8 mouse cellular contexts compared by ENCODE assay signal in genomic region chr2:31106621-31107320, GRCm38 (mm10). TPM values are rescaled to one million over a fixed set of nuclear protein-coding genes. Genes with fewer than 3 reads are reported as not detected.
A peak's percentile ranks its signal among the peaks of the same experiment; 100 is the strongest.
DNase-seq lines count a peak whose midpoint lies in the region; ATAC-seq lines count a peak whose summit lies in the region.

No protein-coding gene starts in this region.

- no peaks in the 10 kb centered on the region for H3K27me3 ChIP-seq in hindbrain, embryonic 13.5 days
- no peaks in the 10 kb centered on the region for H3K27me3 ChIP-seq in limb, embryonic 15.5 days

- H3K4me3 ChIP-seq in hindbrain, embryonic 13.5 days: no peak overlapping the region
- H3K4me3 ChIP-seq in limb, embryonic 15.5 days: no peak overlapping the region

- no peaks in the 10 kb centered on the region for H3K9me3 ChIP-seq in hindbrain, embryonic 13.5 days
- no peaks in the 10 kb centered on the region for H3K9me3 ChIP-seq in limb, embryonic 15.5 days

- H3K4me1 ChIP-seq in hindbrain, embryonic 13.5 days (replicated peaks): peaks cover 18% of the 10 kb centered on the region
- peaks cover 33% of the 10 kb centered on the region for H3K4me1 ChIP-seq in limb, embryonic 15.5 days

- peak; percentile 38 for DNase-seq in adrenal gland, adult 2 months
- no peak for DNase-seq in adrenal gland, adult 18-20 months (ENCODE audit: low spot score in 2 of 2)
- DNase-seq in urinary bladder, postnatal 14 days (ENCODE audit: low spot score): peak; percentile 39
- no peak for DNase-seq in urinary bladder, postnatal 36 days (ENCODE audit: low spot score in 2 of 2)
- DNase-seq in ovary, postnatal 10 days (ENCODE audit: low spot score): no peak
- DNase-seq in left cerebral cortex, adult 11 months (ENCODE audit: low spot score): no peak

- no peaks in the 10 kb centered on the region; the same call in 1 of the 2 replicates for H3K36me3 ChIP-seq in hindbrain, embryonic 13.5 days
- H3K36me3 ChIP-seq in limb, embryonic 15.5 days: peaks cover 2% of the 10 kb centered on the region; the same call in 1 of the 2 replicates

- H3K9ac ChIP-seq in hindbrain, embryonic 13.5 days: peak overlapping the region; percentile 35; the same call in 1 of the 2 replicates
- H3K9ac ChIP-seq in limb, embryonic 15.5 days: no peak overlapping the region

- peak overlapping the region; percentile 31; the same call in 1 of the 2 replicates for H3K4me2 ChIP-seq in hindbrain, embryonic 13.5 days
- no peak overlapping the region for H3K4me2 ChIP-seq in limb, embryonic 15.5 days

- peak; percentile 73; the same call in 1 of the 2 replicates for ATAC-seq in hindbrain, embryonic 13.5 days (ENCODE audit: low FRiP score)
- no peak for ATAC-seq in limb, embryonic 15.5 days (ENCODE audit: insufficient number of reproducible peaks, low FRiP score, low TSS enrichment, low read depth)

- peak overlapping the region; percentile 80 for H3K27ac ChIP-seq in hindbrain, embryonic 13.5 days
- peak overlapping the region; percentile 39 for H3K27ac ChIP-seq in limb, embryonic 15.5 days

- 44% methylated on average over 11 of the region's 11 CpGs for WGBS in hindbrain, embryonic 13.5 days
- WGBS in limb, embryonic 15.5 days: 26% methylated on average over 11 of the region's 11 CpGs

RNA-seq across cellular contexts. Expression of gene Fnbp1, which starts 35.0 kb away (rescaled TPM):
- total RNA-seq in adrenal gland, adult 2 months (2021): 10 to 100 TPM; 59.7 to 73.4 TPM
- polyA plus RNA-seq in adrenal gland, adult 2 months (2012; rRNA removed): 34.3 and 35.6 TPM in 2 replicates
- 10 to 100 TPM; 54.8 to 63.6 TPM for total RNA-seq in adrenal gland, adult 18-20 months (2021)
- polyA plus RNA-seq in hindbrain, embryonic 13.5 days (2015; fragmentation: Nextera tagmentation; extraction: Ambion mirVana): 20.7 and 21.9 TPM in 2 replicates
- 27.1 and 27.5 TPM in 2 replicates for polyA plus RNA-seq in limb, embryonic 15.5 days (2015; fragmentation: Nextera tagmentation; extraction: Ambion mirVana)

RNA-seq across cellular contexts. Expression of gene Gpr107, which starts 45.3 kb away (rescaled TPM):
- total RNA-seq in adrenal gland, adult 2 months (2021): 10 to 100 TPM; 54.9 to 55.8 TPM
- 18.2 and 21.7 TPM in 2 replicates for polyA plus RNA-seq in adrenal gland, adult 2 months (2012; rRNA removed)
- 10 to 100 TPM; 52.7 to 60.2 TPM for total RNA-seq in adrenal gland, adult 18-20 months (2021)
- polyA plus RNA-seq in hindbrain, embryonic 13.5 days (2015; fragmentation: Nextera tagmentation; extraction: Ambion mirVana): 38.1 and 38.2 TPM in 2 replicates
- 41.9 and 42.3 TPM in 2 replicates for polyA plus RNA-seq in limb, embryonic 15.5 days (2015; fragmentation: Nextera tagmentation; extraction: Ambion mirVana)

Comparison
In these comparisons a context has a peak if more than half of its experiments do, and no peak if none do; other contexts are left out.
1. DNase-seq: peak in adrenal gland, adult 2 months (single experiment) and urinary bladder, postnatal 14 days (single experiment); none in adrenal gland, adult 18-20 months (0 of 2), urinary bladder, postnatal 36 days (0 of 2), ovary, postnatal 10 days (single experiment) and left cerebral cortex, adult 11 months (single experiment).